Comparison of ENCODE assay signal across 9 mouse cellular contexts in the genomic region with DNA sequence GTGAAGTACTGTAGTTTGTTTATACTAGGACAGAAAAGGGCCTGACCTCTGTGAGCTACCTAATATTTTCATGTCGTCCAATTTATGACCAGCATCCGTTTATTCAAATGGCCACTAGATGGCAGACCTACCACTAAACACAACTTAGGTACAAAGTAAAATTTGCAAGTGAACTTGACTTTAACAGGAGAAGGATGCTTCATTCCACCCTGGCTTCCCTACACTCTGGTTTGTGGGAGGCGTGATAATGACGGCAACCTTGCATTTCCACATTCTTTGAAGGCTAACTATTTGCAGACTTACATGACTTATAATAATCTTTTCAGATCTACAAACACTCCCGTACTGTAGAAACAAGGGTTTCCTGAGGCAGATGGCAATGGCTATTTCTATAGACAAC.
A peak's percentile ranks its signal among the peaks of the same experiment; 100 is the strongest.
DNase-seq lines count a peak whose midpoint lies in the region; ATAC-seq and TF ChIP-seq lines count a peak whose summit lies in the region.
"Had no signal": no experiment of that assay in that cellular context is flagged by ENCODE, and none has a peak within 500 bp of the region (broad histone marks: within the 10 kb centered on the region; RNA-seq: fewer than 3 reads in every experiment).

No protein-coding gene starts in this region.

- DNase-seq in intestine, embryonic 14.5 days (ENCODE audit: low spot score): peak; percentile 57
- peak; percentile 81 for DNase-seq in brain, embryonic 14.5 days (ENCODE audit: low read depth)
- DNase-seq in frontal cortex, adult 2 months (ENCODE audit: extremely low spot score in 1 of 2, low spot score in 1 of 2): peak; percentile 14 to 71
- peak; percentile 32 for DNase-seq in limb, embryonic 10.5 days (ENCODE audit: low spot score)
- DNase-seq in natural killer cell, adult 2 months (ENCODE audit: low spot score in 2 of 2): no peak
- no peak for DNase-seq in gastrocnemius, adult 8-10 months (ENCODE audit: low spot score in 2 of 2)

- no peak overlapping the region for H3K9ac ChIP-seq in intestine, embryonic 14.5 days (ENCODE audit: low read length)
- H3K9ac ChIP-seq in intestine, embryonic 16.5 days (ENCODE audit: low read depth, low read length): no peak overlapping the region
- H3K9ac ChIP-seq: limb, embryonic 13.5 days had no signal

- H3K4me1 ChIP-seq in intestine, embryonic 14.5 days (replicated peaks; ENCODE audit: control insufficient read depth, insufficient read depth, low read length): no peaks in the 10 kb centered on the region
- no peaks in the 10 kb centered on the region for H3K4me1 ChIP-seq in intestine, embryonic 16.5 days (ENCODE audit: control insufficient read depth, insufficient read depth, low read length)
- no peaks in the 10 kb centered on the region for H3K4me1 ChIP-seq in E14TG2a.4 (replicated peaks; ENCODE audit: low read depth, low read length)
- H3K4me1 ChIP-seq in limb, embryonic 10.5 days: no peaks in the 10 kb centered on the region
- H3K4me1 ChIP-seq: limb, embryonic 13.5 days had no signal

- no peak overlapping the region for H3K4me2 ChIP-seq in intestine, embryonic 14.5 days (ENCODE audit: low read length)
- H3K4me2 ChIP-seq in intestine, embryonic 16.5 days (ENCODE audit: low read depth, low read length): no peak overlapping the region
- H3K4me2 ChIP-seq: limb, embryonic 13.5 days had no signal

- H3K4me3 ChIP-seq in intestine, embryonic 14.5 days (ENCODE audit: low read depth, low read length): no peak overlapping the region
- H3K4me3 ChIP-seq in intestine, embryonic 16.5 days (ENCODE audit: low read length): no peak overlapping the region
- H3K4me3 ChIP-seq in E14TG2a.4 (replicated peaks; ENCODE audit: low read length): no peak overlapping the region
- H3K4me3 ChIP-seq in limb, embryonic 10.5 days: no peak overlapping the region
- H3K4me3 ChIP-seq: limb, embryonic 13.5 days had no signal

- no peak for TF ChIP-seq POLR2A in brain, embryonic 14.5 days (IDR thresholded peaks at IDR 0.05; ENCODE audit: borderline replicate concordance, extremely low read depth, insufficient read depth, insufficient read length, poor library complexity, severe bottlenecking)

- no peaks in the 10 kb centered on the region for H3K9me3 ChIP-seq in intestine, embryonic 14.5 days (ENCODE audit: control insufficient read depth, low read length)
- no peaks in the 10 kb centered on the region for H3K9me3 ChIP-seq in intestine, embryonic 16.5 days (ENCODE audit: control insufficient read depth, low read length)
- no peaks in the 10 kb centered on the region for H3K9me3 ChIP-seq in E14TG2a.4 (ENCODE audit: low read length)
- H3K9me3 ChIP-seq in limb, embryonic 10.5 days (replicated peaks): no peaks in the 10 kb centered on the region
- H3K9me3 ChIP-seq: limb, embryonic 13.5 days had no signal

- H3K27ac ChIP-seq in intestine, embryonic 14.5 days (ENCODE audit: low read depth): no peak overlapping the region
- H3K27ac ChIP-seq in intestine, embryonic 16.5 days (ENCODE audit: low read length): no peak overlapping the region
- H3K27ac ChIP-seq in limb, embryonic 10.5 days: no peak overlapping the region
- H3K27ac ChIP-seq: limb, embryonic 13.5 days had no signal

- no peaks in the 10 kb centered on the region for H3K36me3 ChIP-seq in intestine, embryonic 14.5 days (ENCODE audit: control insufficient read depth, insufficient read depth, low read length)
- H3K36me3 ChIP-seq in intestine, embryonic 16.5 days (ENCODE audit: control insufficient read depth, insufficient read depth, low read length): no peaks in the 10 kb centered on the region
- H3K36me3 ChIP-seq in E14TG2a.4 (ENCODE audit: insufficient read depth, low read length): no peaks in the 10 kb centered on the region
- H3K36me3 ChIP-seq in limb, embryonic 10.5 days: no peaks in the 10 kb centered on the region
- H3K36me3 ChIP-seq: limb, embryonic 13.5 days had no signal

- TF ChIP-seq CTCF in E14TG2a.4 (conservative IDR thresholded peaks at IDR 0.05; ENCODE audit: low read length): peak; percentile 44
- peak; percentile 34; the same call in 1 of the 2 replicates for TF ChIP-seq CTCF in brain, embryonic 14.5 days (IDR thresholded peaks at IDR 0.05; ENCODE audit: borderline replicate concordance, extremely low read depth, insufficient read depth, insufficient read length)

- 35% methylated on average over 5 of the region's 5 CpGs for WGBS in intestine, embryonic 14.5 days
- 39% methylated on average over 5 of the region's 5 CpGs for WGBS in intestine, embryonic 16.5 days
- 49% methylated on average over 5 of the region's 5 CpGs for WGBS in limb, embryonic 10.5 days

- no peaks in the 10 kb centered on the region for H3K27me3 ChIP-seq in intestine, embryonic 14.5 days (replicated peaks; ENCODE audit: control insufficient read depth, insufficient read depth, low read length)
- no peaks in the 10 kb centered on the region for H3K27me3 ChIP-seq in intestine, embryonic 16.5 days (replicated peaks; ENCODE audit: control insufficient read depth, insufficient read depth, low read length)
- no peaks in the 10 kb centered on the region for H3K27me3 ChIP-seq in E14TG2a.4 (ENCODE audit: insufficient read depth, low read length)
- H3K27me3 ChIP-seq in limb, embryonic 10.5 days (ENCODE audit: low read depth, poor library complexity, severe bottlenecking): no peaks in the 10 kb centered on the region
- H3K27me3 ChIP-seq: limb, embryonic 13.5 days had no signal

- ATAC-seq in intestine, embryonic 14.5 days (replicated peaks; ENCODE audit: low FRiP score, low TSS enrichment, low read depth): no peak
- no peak for ATAC-seq in intestine, embryonic 16.5 days

Comparison
In these comparisons a context has a peak if more than half of its experiments do, and no peak if none do; other contexts are left out.
1. DNase-seq: peak in intestine, embryonic 14.5 days (single experiment), brain, embryonic 14.5 days (single experiment), frontal cortex, adult 2 months (2 of 2) and limb, embryonic 10.5 days (single experiment); none in natural killer cell, adult 2 months (0 of 2) and gastrocnemius, adult 8-10 months (0 of 2).